Comparison of ENCODE assay signal across 8 mouse cellular contexts in the genomic region with DNA sequence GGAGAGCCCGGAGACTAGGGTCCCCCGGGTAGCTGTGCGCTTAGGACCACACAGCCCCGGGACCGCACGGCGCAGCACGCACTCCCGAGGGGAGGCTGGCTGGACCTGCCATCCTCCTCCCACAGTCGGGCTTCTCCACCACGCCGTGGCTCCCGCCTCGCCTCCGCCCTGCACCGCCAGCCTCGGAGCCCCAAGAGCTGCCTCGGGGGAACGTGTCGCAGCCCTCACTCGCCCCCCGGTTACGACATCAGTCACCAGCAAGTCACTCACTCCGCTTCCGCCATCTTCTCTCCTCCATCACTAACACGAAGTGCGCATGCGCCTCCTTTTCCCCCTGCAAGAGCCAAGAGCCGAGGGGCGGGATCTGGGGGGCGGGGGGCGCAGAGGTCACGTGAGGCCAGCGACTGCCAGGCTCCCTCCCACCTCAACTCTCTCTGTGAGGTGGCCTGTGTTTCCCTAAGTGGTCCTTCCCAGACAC. TPM values are rescaled to one million over a fixed set of nuclear protein-coding genes. Genes with fewer than 3 reads are reported as not detected.
DNase-seq lines count a peak whose midpoint lies in the region; ATAC-seq lines count a peak whose summit lies in the region.

A gene (minus strand): TSS at position 312 of the 478 bp plus-strand sequence.

- H3K4me3 ChIP-seq in hindbrain, embryonic 12.5 days: peak within 1 kb of the TSS; percentile 93

- H3K9me3 ChIP-seq in hindbrain, embryonic 12.5 days (replicated peaks): no peaks in the 10 kb centered on the region

- H3K27me3 ChIP-seq in hindbrain, embryonic 12.5 days: no peaks in the 10 kb centered on the region

- peaks cover 7% of the 10 kb centered on the region for H3K4me1 ChIP-seq in hindbrain, embryonic 12.5 days

- peak within 1 kb of the TSS; percentile 67 for H3K4me2 ChIP-seq in hindbrain, embryonic 12.5 days (replicated peaks)

- peak; percentile 96 for DNase-seq in Muller cell, postnatal 12 days (ENCODE audit: inconsistent ontology term)
- peak; percentile 93 for DNase-seq in cerebellum, adult 9-11 months
- DNase-seq in frontal cortex, postnatal 10 days (ENCODE audit: low spot score in 2 of 2): peak; percentile 87 to 92
- peak; percentile 91 to 93 for DNase-seq in layer of hippocampus, postnatal 25 days (ENCODE audit: extremely low spot score in 1 of 2, low spot score in 1 of 2)
- DNase-seq in lung, postnatal 25 days (ENCODE audit: low spot score): peak; percentile 93
- peak; percentile 96 for DNase-seq in retina, embryonic 14.5 days (ENCODE audit: low spot score)
- DNase-seq in thymus, postnatal 4 days: peak; percentile 96

- peak within 1 kb of the TSS; percentile 94 for H3K9ac ChIP-seq in hindbrain, embryonic 12.5 days

- WGBS in hindbrain, embryonic 12.5 days: 0% methylated on average over 30 of the region's 34 CpGs

- H3K27ac ChIP-seq in hindbrain, embryonic 12.5 days: peak within 1 kb of the TSS; percentile 87

- H3K36me3 ChIP-seq in hindbrain, embryonic 12.5 days: peaks cover 14% of the 10 kb centered on the region

- ATAC-seq in hindbrain, embryonic 12.5 days (ENCODE audit: low FRiP score): peak; percentile 96

RNA-seq across cellular contexts. Expression of the gene that starts here (rescaled TPM):
- polyA plus RNA-seq in hindbrain, embryonic 12.5 days (2016; fragmentation: Nextera tagmentation; extraction: Ambion mirVana): 6.5 and 8.1 TPM in 2 replicates
- 10 to 100 TPM; 31.2 to 42.4 TPM for total RNA-seq in layer of hippocampus, postnatal 25 days (2021)

Comparison
In these comparisons a context has a peak if more than half of its experiments do, and no peak if none do; other contexts are left out.
1. Peak in every context shown above with its lines: DNase-seq, ATAC-seq, H3K4me3 ChIP-seq and H3K27ac ChIP-seq.